Mouse (Mus musculus) 416B (cell line): Measurements from ENCODE around the gene Pik3r3.
"Not testable (repeated sequence)": the region's sequence is repeated elsewhere in the genome, so short reads cannot be mapped to it uniquely, and the experiment has no call there.

Experiments
- DNase-seq: peaks from one replicate; pipeline ENCODE4 v3.0.0; 2011; ENCODE audit warnings: low read depth

Pik3r3 gene

DNA sequence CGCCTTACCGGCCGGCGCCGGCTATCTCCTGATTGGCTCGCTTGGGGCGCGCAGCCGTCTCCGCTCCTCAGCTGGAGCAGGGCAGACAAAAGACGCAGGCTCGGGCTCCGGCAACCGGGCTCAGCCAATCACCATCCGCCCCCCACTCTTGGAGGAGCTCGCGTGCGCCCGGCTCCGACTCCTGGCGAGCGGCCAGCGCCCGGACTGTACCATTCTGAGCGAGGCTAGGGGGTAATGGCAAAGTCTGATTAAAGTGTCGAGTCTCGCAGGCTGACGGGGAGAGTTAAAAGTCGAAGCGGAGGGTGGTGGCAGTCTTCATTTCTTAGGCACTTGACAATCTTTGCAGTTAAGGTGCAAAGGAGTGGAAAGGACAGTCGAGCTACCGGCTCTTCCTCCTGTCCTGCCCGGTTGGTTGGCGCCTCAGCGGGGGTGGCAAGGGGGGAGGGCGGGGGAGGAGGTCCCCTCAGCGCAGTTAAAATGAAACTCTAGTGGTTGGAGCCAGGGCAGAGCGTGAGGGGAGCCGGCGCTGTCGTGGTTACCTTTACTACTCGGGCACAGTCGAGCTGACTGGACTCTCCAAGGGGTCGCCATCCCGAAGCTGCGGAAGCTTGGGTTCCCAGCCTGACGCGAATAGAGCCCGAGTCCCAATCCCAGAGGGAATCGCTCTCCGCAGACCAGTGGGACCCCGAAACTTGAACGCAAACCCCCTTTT, at the start of gene Pik3r3:
TSS of gene Pik3r3 (plus strand) at position 479 of the 712 bp plus-strand sequence.
- DNase-seq = peak; percentile 98

- no peak for DNase-seq
Observed at GRCm38 (mm10) chr4:116173072-116173471, 48.3 kb upstream of the Pik3r3 start, which contains the start of the genes 1700042G07Rik and Gm49337. 1700042G07Rik (plus strand) TSS chr4:116173372. Gm49337 (plus strand) TSS chr4:116173384.

GRCm38 (mm10) chr4:116173752-116174151, 47.7 kb upstream of the Pik3r3 start:
- DNase-seq = no peak

GRCm38 (mm10) chr4:116174466-116175116, 46.8 kb upstream of the Pik3r3 start:
- no peak for DNase-seq

DNA sequence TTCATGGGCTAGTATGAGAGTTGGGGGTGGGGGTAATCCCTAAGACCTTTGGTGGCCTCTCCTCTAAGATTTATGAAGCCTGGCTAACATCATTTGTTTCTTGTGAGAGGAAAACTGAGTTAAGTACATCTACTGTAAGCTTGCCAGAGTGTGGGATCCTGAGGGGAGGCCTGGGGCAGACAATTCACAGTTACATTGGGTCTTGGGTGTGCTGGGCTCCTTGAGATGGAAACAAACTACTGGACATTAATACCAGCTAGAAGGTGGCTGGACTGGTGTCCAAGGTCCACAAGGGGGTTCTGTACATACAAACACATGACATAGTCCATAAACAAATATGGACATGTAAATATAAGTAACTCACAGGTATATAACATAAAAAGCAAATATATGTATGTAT, 46.3 kb upstream of the Pik3r3 start:
- DNase-seq = no peak

- DNase-seq = peak; percentile 36
Observed at GRCm38 (mm10) chr4:116175711-116176542, 45.5 kb upstream of the Pik3r3 start.

- DNase-seq = peak; percentile 61
Observed at GRCm38 (mm10) chr4:116176543-116176988, 44.9 kb upstream of the Pik3r3 start.

DNA sequence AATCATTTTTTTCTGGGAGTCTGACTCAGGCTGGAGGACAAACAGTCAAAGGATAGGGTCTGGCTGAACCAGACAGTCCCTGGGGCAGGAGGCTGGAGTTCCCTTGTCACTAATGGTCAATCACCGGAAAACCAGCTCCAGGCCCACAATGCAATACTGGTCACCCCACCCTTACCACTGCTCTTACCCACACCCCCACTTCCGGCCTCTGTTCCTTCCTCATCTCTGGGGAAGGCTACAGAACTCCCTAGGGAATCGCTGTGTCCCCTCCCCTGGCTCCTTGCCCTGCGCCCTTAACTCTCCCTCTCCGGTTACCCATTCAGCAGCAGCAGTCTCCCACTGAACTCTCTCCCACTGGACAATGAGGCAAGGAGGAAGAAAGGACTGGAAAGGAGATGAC, 44.3 kb upstream of the Pik3r3 start:
- DNase-seq = peak; percentile 59

- DNase-seq = no peak
Observed at GRCm38 (mm10) chr4:116182079-116182478, 39.3 kb upstream of the Pik3r3 start.

GRCm38 (mm10) chr4:116182745-116183144, 38.7 kb upstream of the Pik3r3 start:
- DNase-seq = no peak

DNA sequence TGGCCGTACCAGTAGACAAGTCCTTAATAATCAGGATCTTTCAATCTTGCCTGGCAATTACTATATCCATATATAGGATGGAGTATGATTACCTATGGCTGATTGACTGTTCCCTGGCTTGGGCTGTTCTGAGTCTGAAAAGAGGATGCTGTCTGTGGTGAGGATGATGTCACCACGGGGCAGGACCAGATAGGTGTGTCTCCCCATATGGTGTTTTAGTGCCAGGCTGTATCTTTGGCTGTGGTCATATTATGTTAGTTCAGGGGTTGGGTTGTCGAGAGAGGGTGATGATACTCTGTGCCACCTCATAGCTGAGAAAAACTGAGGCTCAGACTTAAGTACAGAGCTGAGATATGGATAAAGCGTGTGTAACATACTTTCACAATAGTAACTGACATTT, 36.3 kb upstream of the Pik3r3 start:
- DNase-seq = no peak

DNA sequence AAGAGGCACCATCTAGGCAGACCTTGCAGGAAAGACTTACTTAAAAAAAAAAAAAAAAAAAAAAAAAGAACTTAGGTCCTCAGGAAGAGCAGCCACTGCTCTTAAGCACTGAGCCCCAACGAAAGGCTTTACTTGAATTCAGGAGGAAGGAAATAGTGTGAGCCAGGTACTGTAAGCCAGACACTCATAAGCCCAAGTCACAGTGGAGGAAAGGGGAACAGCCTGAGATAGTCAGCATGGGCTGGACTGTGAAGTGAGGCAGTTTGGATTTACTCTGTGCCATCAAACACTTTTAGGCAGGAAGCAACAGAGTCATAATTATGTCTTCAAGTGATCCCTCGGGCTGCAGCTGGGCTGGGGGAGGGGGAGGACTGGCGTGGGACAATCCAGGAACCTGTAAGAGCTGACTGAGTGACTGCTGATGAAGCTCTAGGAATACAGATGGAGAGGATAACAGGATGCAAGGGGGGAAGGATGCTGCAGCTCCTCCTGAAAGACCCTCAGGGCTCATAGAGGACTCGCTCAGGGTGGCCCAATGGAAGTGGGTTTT, 29.1 kb upstream of the Pik3r3 start:
- DNase-seq = no peak

DNA sequence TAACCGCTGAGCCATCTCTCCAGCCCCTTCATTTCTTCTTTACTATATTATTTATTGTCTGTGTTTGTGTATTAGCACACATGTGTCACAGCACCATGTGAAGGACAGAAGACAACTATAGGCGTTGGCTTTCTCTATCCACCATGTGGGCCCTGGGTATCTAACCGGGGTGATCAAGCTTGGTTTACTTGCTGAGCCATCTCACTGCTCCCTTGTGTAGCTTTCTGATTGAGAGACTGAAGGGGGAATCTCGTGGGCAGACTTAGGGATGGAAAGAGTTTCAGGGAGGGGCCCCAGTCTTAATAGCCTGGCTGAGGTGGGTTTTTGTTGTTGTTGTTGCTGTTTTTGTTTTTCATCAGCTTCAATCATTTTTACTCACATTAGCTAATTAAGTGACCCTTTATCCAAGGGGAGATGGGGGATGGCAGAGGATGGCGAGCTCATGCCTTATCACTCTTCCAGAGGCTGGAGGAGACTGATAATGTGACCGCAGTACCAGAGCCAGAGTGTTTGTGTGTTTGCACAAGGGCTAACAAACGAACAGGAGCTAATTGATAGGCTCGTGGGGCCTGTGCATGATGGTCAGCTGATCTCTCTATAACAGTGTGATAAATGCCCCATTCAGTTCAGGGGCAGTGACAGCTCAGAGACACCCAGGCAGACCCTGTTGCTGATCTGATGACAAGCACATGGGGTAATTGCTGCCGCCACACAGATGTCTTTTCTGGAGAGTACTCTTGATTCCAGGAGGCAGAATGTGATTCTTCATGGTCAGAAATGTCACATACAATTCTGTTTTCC, 27.6 kb upstream of the Pik3r3 start:
- DNase-seq = no peak

- peak; percentile 30 for DNase-seq
Observed at GRCm38 (mm10) chr4:116198422-116198821, 23.0 kb upstream of the Pik3r3 start.

- no peak for DNase-seq
Observed at GRCm38 (mm10) chr4:116204422-116204821, 17.0 kb upstream of the Pik3r3 start.

GRCm38 (mm10) chr4:116206531-116206930, 14.9 kb upstream of the Pik3r3 start:
- DNase-seq = no peak

- no peak for DNase-seq
Observed at GRCm38 (mm10) chr4:116208891-116209290, 12.5 kb upstream of the Pik3r3 start.

- DNase-seq = no peak
Observed at GRCm38 (mm10) chr4:116215895-116216605, 5.4 kb upstream of the Pik3r3 start.

DNA sequence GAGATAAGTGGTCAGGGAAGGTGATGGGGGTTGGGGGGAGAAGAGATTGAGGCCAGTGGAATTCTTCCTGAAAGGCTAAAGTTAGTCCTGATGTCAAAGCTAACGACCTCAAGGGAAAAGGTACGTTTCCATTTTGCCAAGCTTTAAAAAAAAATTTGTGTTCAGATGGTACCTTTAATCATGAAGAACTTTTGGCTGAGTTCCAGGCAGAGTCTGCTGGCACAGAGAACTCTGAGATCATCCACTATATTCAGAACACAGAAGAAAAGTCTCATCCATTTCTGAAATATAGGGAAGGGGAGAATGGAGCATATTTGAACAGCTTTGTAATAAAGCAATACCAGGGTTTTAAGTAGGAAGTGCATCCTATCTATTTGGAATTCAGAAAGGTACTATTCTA, 4.4 kb upstream of the Pik3r3 start:
- no peak for DNase-seq

GRCm38 (mm10) chr4:116217661-116218060, 3.8 kb upstream of the Pik3r3 start:
- DNase-seq = not testable (repeated sequence)

- no peak for DNase-seq
Observed at GRCm38 (mm10) chr4:116219056-116219455, 2.4 kb upstream of the Pik3r3 start.
